Mouse (Mus musculus): ENCODE measurements around the gene Col16a1.

The Col16a1 gene

DNA sequence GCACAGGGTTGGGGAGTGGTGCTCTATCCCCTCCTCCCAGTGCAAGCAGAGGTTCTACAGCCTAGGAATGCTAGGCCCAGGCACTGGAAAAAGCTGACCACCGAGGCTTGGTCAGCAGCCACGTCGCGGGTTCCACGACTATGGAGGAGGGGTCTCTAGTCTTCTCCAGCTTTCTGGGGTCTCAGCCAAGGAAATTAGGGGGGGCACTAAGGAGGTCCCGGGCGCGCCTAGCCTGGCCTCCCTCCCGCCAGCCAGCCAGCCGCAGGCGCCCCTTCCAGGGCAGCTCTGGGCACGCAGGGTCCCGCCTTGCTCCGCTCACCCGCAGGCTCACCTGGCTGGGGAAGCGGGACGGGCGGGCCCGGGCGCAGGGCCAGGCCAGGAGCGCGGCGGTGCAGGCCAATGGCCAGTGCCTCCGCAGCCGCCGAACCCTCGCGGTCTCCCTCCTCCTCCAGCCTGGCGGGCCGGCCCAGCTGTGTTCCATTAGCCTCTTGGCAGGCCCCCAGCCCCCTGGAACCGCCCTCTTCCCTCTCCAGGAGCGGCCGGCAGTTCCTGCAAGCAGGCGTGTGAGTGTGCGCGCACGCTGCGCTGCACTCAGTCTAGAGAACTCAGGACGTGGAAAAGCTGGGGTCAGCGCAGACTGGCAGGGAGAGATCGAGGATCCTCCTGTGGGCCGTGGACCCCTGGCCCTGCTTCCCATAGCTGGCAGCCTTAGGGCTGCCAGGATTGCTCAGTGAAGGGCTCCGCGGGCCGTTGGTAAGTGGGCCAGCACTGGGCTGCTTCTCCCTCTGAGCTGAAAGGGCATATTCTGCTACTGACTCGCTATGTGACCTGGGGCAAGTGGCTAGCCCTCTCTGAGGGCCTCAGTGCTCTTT lies at the start of gene Col16a1:
Gene Col16a1, plus strand, starts transcription at position 510 of the 872 bp plus-strand sequence.
- DNase-seq (ENCODE audit: low spot score in 2 of 2): peak; percentile 89 to 92

DNA sequence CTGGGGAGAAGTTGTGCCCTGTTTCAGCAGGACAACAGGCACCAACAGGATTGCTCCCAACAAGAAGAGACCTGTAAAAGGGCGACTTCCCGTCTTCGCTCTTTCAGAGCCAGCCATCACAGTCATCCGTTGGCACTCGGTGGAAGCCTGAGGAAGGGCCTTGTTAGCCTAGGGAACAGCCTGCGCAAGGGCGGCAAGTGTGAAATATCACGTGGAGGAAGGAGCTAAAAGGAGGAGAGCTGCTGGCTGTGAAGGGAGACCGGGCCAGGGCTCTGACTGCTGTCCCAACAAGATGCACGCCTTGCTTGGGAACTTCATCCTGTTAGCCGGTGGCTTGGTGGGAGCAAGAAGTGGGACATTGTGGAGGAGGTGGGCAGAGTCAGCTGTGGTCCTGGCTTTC lies 49.5 kb upstream of the Col16a1 start:
- DNase-seq (ENCODE audit: low spot score in 2 of 2): no peak

DNA sequence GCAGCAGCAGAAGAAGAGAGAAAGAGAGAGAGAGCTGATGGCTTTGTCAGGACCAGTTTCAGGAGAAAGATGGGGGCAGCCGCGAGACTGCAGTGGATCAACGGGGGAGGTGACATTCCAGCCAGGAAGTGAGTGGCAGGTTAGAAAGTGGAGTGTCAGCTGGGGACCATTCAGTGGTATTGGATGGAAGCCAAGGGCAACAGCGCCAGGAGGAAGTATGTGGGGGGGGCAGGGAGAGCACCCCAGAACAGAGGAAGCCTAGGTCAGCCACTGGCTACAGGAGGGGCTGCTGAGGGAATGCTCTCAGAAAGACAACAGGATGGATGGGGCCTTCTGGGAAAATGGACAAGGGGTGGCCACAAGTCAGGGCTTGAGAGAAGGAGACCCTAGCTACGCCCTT lies 45.9 kb upstream of the Col16a1 start:
- no peak for DNase-seq (ENCODE audit: low spot score in 2 of 2)

DNA sequence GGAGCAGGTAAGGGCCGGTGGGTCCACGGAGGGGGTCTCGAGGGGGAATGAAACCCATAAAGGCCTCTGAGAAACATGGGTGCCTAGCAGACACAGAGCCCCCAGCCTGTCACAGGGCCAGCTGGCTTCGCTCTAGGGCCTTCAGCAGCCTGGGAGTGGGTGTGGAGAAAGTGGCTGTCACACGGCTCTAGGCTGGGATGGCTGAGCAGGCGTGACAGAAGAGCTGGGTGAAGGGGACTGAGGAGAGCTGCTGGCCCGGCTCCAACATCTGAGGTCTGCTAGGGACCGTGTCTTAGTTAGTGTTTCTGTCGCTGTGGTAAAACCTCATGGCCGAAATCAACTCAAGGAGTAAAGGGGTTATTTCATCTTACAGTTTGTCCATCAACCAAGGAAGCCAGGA lies 45.5 kb upstream of the Col16a1 start:
- DNase-seq (ENCODE audit: low spot score in 2 of 2): no peak

DNA sequence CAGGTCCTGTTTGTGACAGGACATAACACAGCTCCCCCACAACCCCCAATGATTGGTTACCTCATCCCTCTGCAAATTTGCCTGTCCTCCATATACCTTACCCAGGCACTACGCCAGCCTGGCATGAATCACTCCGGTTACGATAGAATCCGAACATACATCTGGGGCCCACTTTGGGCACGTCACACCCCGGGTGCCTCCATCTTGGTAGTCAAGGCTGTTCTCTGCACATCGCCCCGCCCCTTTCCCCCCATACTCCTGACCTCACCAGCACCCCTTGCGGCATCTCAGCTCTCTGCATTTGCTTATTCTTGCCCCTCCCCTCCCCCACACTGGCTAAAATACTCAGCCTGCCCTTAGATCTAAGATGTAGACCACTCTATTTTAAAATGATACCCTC lies 42.0 kb upstream of the Col16a1 start:
- no peak for DNase-seq (ENCODE audit: low spot score in 2 of 2)

DNA sequence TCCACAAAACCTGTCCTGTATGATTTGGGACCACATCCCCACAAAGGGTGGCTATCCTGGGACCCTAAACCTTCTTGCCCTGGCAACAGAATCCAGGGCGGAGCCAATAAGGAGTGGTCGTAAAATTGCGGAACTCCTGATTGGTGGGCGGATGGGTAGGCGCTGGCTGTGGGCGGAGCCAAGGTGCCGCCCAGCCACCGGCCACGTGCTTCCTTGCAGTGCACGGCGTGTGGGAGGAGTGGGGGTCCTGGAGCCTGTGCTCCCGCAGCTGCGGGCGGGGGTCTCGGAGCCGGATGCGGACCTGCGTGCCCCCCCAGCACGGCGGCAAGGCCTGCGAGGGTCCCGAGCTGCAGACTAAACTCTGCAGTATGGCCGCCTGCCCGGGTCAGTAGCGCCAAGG lies 41.1 kb upstream of the Col16a1 start:
- DNase-seq (ENCODE audit: low spot score in 2 of 2): no peak

DNA sequence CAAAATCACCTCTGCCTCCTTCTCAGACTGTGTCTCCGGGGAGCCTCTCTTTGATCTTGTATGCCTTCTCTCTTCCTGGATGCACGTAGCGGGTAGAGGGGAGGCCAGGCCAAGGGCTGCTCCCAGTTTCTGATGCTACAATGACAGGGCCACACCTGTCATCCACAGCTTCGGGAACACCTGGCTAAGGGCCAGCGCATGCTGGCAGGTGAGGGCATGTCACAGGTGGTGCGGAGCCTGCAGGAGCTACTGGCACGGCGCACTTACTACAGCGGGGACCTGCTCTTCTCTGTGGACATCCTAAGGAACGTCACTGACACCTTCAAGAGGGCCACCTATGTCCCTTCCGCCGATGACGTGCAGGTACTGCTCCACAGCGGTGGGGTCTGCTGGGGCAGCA lies 38.6 kb upstream of the Col16a1 start:
- DNase-seq (ENCODE audit: low spot score in 2 of 2): no peak

DNA sequence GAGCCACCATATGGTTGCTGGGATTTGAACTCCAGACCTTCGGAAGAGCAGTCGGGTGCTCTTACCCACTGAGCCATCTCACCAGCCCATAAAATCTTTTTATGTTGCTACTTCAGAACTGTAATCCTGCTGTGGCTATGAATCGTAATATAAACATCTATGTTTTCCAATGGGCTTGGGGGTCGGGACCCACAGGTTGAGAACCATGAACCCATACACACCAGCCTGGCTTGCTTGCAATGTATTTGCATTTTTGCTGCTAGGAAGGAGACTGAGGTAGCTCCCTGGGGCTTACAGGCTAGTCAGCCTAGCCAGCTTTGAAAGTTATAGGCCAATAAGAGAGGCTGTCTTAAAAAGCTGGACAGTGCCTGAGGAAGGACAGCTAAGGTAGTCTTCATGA lies 36.9 kb upstream of the Col16a1 start:
- DNase-seq (ENCODE audit: low spot score in 2 of 2): no peak

DNA sequence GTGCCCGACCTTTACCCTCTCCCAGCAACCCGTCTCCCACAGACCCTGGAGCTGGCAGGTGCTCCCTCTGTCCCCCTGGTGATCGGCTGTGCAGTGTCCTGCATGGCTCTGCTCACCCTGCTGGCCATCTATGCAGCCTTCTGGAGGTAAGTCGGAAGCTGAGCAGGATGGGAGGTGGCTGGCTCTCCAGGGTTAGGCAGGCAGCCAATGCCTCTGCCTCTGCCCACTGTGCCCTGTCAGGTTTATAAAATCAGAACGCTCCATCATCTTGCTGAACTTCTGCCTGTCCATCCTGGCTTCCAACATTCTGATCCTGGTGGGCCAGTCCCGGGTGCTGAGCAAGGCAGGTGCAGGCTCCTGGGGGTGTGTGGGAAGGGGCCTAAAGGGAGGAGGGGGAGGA lies 35.4 kb upstream of the Col16a1 start:
- no peak for DNase-seq (ENCODE audit: low spot score in 2 of 2)

DNA sequence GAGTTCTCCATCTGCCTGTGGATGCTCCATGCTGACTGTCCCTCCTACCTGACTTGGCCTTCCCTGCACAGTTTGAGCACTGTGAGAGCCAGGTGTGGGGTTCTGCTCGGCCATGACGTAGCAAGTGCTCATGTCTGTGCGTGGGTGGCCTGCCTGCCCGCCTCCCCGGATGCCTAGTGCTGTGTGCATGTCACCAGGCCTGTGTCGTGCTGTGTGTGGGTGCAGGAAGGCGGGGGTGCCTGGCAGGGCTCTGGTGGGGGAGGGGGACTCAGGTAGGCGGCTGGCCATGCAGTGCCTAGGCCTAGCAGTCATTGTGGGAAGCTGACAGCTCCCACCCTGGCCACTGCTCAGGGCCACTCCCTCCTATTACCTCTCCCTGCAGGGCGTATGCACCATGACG lies 34.5 kb upstream of the Col16a1 start:
- DNase-seq (ENCODE audit: low spot score in 2 of 2): no peak

DNA sequence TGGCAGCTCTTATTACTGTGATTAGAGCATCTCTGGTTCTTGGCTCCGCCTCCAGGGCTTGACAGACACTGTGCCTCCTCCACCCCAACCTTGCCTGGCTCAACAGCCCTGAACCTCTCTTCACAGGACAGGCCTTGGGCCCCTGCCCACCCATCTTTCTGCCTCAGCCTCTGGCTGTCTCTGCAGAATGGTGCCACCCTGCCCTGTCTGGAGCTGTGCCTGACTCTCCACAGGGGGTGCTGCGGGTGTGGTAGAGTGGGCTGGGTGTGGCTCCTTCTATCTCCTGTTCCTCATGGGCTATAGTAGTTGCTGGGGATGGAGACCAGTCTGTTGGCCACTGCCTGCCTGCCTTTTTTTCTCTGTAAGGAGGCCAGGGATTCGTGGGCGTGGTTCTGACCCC lies 31.6 kb upstream of the Col16a1 start:
- DNase-seq (ENCODE audit: low spot score in 2 of 2): no peak

DNA sequence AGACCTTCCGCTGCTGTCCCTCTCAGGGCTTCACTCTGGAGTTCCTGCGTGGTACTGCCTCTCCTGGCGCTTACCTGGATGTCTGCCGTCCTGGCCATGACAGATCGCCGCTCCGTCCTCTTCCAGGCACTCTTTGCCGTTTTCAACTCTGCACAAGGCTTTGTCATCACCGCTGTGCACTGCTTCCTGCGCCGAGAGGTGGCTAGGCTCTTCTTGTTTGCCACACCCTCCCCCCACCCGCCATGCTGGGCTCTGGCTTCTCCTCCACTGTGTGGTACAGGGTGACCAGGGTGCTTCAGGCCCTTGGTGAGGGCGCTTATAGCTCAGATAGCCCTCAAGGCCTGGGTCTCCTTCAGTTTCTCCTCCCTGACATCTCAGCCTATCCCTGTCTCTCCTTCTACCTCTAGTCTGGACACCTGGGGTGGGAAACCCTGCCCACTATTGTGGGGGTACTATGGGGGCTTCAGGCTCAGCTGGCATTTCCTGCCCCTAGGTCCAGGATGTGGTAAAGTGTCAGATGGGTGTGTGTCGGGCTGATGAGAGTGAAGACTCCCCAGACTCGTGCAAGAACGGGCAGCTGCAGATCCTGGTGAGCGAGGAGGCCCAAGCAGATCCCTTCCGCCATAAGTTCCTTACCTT lies 30.5 kb upstream of the Col16a1 start:
- DNase-seq (ENCODE audit: low spot score in 2 of 2): no peak

DNA sequence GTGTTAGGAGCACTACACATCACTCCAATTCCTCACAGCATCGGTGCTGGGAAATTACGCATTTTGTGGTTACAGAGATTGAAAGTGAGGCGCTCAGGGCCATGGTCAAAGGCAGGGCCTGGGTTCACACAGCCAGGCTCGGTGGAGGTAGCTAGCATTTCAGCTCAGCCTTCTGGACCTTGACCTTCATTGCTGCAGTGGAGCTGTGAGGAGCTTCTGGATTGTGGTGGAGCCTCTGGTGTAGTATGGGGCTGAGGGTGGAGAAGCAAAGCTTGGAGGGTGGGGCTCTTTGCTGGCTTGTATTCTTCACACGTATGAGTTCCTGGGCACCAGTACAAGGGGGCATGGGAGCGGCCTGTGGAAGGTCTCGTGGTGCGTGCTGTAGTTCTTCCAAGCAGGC lies 24.7 kb upstream of the Col16a1 start:
- DNase-seq (ENCODE audit: low spot score in 2 of 2): no peak

DNA sequence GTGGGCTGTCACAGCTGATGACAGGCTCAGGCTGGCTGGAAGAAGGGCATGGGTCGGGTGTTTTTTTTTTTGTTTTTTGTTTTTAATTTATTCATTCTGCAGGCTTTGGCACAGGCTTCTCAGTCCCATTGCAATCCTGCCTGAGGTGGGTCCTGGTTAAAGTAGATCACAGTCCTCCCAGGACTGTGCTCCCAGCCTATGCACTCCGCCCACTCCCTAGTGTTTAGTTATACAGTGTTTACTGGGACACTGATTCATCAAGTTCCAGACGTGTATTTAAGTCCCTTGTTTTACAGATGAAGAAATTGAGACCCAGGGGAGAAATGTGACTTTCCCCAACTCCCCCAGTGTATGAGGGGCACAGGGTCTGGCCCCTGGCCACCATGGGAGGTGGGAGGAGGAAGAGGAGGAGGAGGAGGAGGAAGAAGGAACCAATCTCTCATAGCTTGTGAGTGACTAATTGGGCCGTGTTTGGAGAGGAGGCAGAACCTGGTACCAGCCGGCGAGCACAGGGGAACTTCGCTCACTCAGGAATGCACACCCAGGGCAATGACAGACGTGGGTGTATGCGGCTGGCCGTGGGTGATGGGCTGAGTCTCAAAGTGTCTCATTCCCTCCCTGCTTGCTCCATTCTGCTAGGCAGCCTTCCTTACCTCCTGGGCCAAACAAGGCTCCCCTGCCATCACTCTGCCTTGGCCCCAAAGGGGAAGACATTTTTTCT lies 24.0 kb upstream of the Col16a1 start:
- DNase-seq (ENCODE audit: low spot score in 2 of 2): no peak

DNA sequence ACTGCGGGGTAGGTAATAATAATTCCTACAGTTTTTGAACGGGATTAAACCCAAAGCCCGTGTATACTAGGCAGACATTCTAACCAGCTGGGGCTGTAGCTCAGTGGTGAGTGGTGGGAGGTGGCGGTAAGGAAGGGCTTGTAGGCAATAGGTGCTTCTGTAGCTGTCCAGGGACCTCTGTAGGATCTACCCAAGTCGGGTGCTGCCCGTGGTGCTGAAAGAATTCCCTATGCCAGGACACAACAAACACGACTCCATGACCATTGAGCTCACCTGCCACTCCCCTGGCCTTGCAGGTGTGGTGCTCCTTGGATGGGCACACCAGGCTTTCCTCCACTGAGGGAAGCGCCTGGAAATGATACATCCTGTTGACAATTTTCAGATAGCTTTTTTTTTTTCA lies 22.1 kb upstream of the Col16a1 start:
- DNase-seq (ENCODE audit: low spot score in 2 of 2): no peak

DNA sequence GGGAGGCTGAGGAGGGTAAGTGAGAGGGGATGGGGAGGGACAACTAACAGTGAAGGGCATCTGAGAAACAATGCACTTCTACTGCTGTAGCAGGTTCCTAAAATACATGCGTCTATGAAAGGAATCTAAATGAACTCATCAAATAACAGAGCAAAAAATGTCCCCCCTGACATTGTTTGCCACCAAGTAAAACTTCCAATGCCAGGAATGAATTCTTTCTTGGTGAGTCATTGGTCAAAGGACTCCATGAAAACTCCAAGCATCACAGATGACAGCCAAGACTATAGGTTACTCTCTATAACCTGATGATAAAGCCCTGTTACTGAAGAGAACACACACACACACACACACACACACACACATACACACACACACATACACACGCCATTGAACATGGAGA lies 16.5 kb upstream of the Col16a1 start:
- no peak for DNase-seq (ENCODE audit: low spot score in 2 of 2)

DNA sequence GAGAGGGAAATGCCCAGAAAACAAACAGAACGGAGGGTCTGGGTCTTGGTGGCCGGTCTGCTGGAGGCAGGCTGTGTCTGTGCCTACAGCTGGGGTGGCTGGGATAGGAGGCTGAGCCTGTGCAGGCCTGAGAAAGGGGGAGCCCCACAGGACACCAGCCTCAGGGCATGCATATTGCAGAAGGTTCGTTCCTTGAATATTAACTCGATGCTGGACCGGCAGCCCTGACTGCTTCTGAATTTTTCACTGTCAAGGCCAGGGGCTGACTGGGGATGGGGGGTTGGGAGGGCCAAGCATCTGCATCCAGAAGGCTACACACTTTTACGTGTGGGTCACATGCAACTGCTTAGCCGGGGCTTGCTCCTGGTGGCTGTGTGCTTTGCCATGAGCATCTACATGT lies 14.1 kb upstream of the Col16a1 start:
- no peak for DNase-seq (ENCODE audit: low spot score in 2 of 2)

DNA sequence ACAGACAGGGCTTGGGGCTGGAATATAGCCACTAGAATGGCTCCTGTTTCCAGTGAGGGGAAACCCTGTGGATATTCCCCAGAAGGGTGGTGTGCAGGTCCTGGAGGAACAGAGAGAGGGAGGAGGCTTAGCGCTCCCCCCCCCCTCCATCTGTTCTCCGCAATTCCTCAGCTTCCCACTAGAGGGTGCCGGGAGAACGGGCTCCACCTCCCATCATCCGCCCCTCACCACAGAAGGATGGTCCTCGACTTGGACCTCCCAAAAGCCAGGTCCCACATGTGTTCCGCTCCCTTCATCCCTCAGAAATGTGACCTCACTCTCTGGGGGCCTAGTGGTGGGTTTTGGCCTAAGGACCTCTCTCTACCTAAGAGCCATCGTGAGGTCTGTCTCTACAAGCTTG lies 11.5 kb upstream of the Col16a1 start:
- DNase-seq (ENCODE audit: low spot score in 2 of 2): peak; percentile 36 to 37

DNA sequence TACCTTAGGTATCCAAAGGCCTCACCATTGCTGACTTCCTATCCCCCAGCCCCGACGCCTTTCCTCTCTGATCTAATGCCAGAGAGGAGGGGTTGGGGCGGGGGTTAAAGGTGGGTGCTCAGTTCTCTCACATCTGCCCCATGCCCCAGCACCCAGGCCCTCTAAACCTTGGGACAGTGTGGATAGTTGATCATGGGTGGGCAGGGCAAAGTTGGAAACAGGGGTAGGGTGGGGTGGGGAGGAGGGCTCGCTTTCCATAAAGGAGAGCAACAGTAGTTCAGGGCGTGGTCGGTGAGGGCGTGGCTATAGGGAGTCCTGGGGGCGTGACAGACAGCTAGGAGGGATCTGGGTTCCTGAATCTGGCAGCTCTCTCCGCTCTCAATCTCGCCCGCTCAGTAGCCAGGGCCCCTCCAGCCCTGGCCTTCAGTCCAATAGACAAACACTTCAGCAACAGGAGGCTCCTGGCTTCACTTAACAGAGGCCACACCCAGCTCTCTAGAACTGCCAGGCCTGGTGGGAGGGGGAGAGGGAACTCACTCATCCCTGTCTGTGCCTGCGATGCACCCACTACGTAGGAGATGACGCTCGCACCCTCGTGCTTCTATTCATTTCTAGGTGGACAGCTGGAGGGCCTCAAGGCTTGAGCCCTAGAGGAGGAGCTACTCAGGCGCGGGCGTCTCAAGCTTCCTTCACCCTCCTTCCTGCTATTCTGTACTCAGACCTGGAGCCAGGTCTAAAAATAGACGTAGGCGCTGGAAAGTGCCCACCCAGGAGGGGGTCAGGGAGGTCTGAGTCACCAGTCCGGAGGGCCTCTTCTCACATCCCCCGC lies 10.9 kb upstream of the Col16a1 start:
- peak; percentile 77 to 84 for DNase-seq (ENCODE audit: low spot score in 2 of 2)

DNA sequence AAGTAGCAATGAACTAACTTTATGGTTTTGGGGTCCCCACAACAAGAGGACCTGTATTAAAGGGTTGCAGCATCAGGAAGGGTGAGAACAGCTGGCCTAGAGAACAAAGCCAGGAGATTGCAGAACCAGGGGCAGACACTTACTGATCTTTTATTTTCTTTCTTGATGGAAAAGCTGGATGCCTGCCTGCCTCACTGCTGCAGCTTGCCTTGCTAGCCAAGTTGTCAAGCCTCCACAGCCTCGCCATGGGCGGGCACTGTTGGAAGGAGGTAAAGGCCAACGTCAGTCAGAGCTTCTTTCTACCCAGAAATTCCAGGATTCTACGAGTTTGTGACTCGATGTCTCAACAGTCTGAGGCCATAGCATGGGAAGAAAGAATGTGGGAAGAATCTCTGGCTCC lies 8.3 kb upstream of the Col16a1 start:
- DNase-seq (ENCODE audit: low spot score in 2 of 2): no peak

DNA sequence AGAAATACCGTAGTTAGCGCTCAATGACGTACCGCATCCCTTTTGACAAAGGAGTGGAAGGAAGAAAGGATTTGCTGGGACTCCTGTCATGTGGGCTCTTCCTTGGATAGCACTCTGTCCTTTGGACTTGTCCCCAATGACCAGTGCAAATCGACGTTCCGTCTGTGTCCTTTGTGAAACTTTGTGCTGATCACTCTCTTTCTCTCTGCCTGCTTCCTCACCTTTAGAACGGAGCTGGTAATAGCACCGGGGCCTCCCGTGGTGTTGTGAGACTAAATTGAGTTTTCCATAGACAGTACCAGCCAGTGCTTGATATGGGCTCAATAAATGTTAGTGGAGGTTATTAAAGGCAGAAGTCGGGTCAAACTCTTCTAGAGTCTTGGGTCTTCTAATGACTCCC lies 6.6 kb upstream of the Col16a1 start:
- DNase-seq (ENCODE audit: low spot score in 2 of 2): no peak

DNA sequence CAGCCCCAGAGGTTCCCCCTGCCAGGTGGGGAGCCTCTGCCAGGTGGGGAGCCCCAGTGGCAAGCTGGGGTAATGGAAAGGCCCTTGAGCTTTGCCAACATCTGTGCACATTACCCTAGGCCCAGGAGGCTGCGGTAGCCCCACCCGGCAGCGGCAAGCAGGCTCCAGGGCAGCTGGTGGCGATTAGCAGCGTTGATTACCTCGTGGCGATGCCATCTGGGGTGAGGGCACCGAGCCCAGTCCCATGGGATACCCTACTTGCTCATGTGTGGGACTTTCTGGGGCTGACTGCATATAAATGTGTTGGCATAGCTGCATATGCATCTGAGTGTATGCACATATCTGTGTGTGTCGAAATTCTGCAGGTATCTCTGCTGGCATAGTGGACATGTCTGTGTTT lies 3.4 kb upstream of the Col16a1 start:
- DNase-seq (ENCODE audit: low spot score in 2 of 2): no peak

Measured in heart, adult 9 months (tissue).